In the genomic region with DNA sequence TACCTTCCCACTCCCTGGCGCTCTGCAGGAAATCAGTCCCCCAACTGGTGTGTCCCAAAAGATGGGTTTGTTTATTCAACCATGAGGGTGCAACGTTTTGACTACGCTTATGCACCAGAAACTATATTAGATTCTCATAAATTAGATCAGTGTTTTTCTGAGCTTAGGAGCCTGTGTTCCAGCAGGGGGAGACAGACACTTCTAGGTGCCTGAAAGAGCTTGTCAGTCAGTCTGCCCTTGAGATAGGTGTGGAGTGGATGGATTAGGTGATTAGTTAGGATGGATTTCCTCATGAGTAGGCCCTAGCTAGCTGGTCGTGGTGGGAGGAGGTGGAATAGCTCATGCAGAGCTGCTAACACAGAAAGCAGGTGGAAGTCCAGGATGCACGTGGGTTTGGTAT, we compare ENCODE assay signal across 9 mouse cellular contexts. TPM values are rescaled to one million over a fixed set of nuclear protein-coding genes. Genes with fewer than 3 reads are reported as not detected.
DNase-seq lines count a peak whose midpoint lies in the region; ATAC-seq lines count a peak whose summit lies in the region.
"Had no signal": no experiment of that assay in that cellular context is flagged by ENCODE, and none has a peak within 500 bp of the region (broad histone marks: within the 10 kb centered on the region; RNA-seq: fewer than 3 reads in every experiment).

No protein-coding gene starts in this region.

- no peak overlapping the region for H3K4me3 ChIP-seq in liver, embryonic 11.5 days (ENCODE audit: low read depth, low read length)
- H3K4me3 ChIP-seq: midbrain, embryonic 12.5 days had no signal

- no peaks in the 10 kb centered on the region; the same call in 1 of the 2 replicates for H3K4me1 ChIP-seq in liver, embryonic 11.5 days (replicated peaks; ENCODE audit: control insufficient read depth, insufficient read depth, low read length)
- H3K4me1 ChIP-seq: midbrain, embryonic 12.5 days had no signal

- H3K36me3 ChIP-seq in liver, embryonic 11.5 days (ENCODE audit: control insufficient read depth, insufficient read depth, low read length) = no peaks in the 10 kb centered on the region
- H3K36me3 ChIP-seq: midbrain, embryonic 12.5 days had no signal

- H3K27me3 ChIP-seq in liver, embryonic 11.5 days (replicated peaks; ENCODE audit: control insufficient read depth, insufficient read depth, low read length) = no peaks in the 10 kb centered on the region
- H3K27me3 ChIP-seq: midbrain, embryonic 12.5 days had no signal

- H3K9me3 ChIP-seq in liver, embryonic 11.5 days (ENCODE audit: control insufficient read depth, low read length) = no peaks in the 10 kb centered on the region
- H3K9me3 ChIP-seq: midbrain, embryonic 12.5 days had no signal

- H3K27ac ChIP-seq in liver, embryonic 11.5 days (ENCODE audit: low read depth, low read length) = no peak overlapping the region
- H3K27ac ChIP-seq: midbrain, embryonic 12.5 days had no signal

- H3K9ac ChIP-seq in liver, embryonic 11.5 days (ENCODE audit: low read depth, low read length) = no peak overlapping the region
- H3K9ac ChIP-seq: midbrain, embryonic 12.5 days had no signal

- DNase-seq in CD4-positive, CD25-positive, alpha-beta regulatory T cell, adult 2 months (ENCODE audit: low read depth, low spot score) = peak; percentile 57
- peak; percentile 63 for DNase-seq in liver
- no peak for DNase-seq in liver, embryonic 11.5 days (ENCODE audit: low spot score)
- peak; percentile 70 to 75 for DNase-seq in cerebellum, postnatal 10 days
- peak; percentile 56 to 63 for DNase-seq in kidney, postnatal 4 days
- peak; percentile 39 for DNase-seq in lung, postnatal 25 days (ENCODE audit: low spot score)
- no peak for DNase-seq in neural tube, embryonic 10.5 days (ENCODE audit: extremely low spot score, low spot score)

- 42% methylated on average over 5 of the region's 5 CpGs for WGBS in liver, embryonic 11.5 days

- no peak overlapping the region for H3K4me2 ChIP-seq in liver, embryonic 11.5 days
- H3K4me2 ChIP-seq: midbrain, embryonic 12.5 days had no signal

- ATAC-seq in CD4-positive, CD25-positive, alpha-beta regulatory T cell, adult 4 months = no peak
- ATAC-seq in liver, embryonic 11.5 days (replicated peaks; ENCODE audit: low FRiP score) = no peak

RNA-seq across cellular contexts. Expression of gene Epb42, which starts 4.2 kb away (rescaled TPM):
- polyA plus RNA-seq in CD4-positive, CD25-positive, alpha-beta regulatory T cell, adult 4 months (2017; shearing (Covaris generic)) = under 1 TPM; 0.35 to 0.42 TPM
- 61.3 and 70.2 TPM in 2 replicates for polyA plus RNA-seq in liver, embryonic 11.5 days (2014; fragmentation: Nextera tagmentation; extraction: Ambion mirVana)

RNA-seq across cellular contexts. Expression of gene Ccndbp1, which starts 32.9 kb away (rescaled TPM):
- 100 to 1,000 TPM; 149 to 151 TPM for polyA plus RNA-seq in CD4-positive, CD25-positive, alpha-beta regulatory T cell, adult 4 months (2017; shearing (Covaris generic))
- 42.6 and 45.0 TPM in 2 replicates for polyA plus RNA-seq in liver, embryonic 11.5 days (2014; fragmentation: Nextera tagmentation; extraction: Ambion mirVana)

RNA-seq across cellular contexts. Expression of gene Tgm5, which starts 44.5 kb away (rescaled TPM):
- not detected for polyA plus RNA-seq in CD4-positive, CD25-positive, alpha-beta regulatory T cell, adult 4 months (2017; shearing (Covaris generic))
- 0.16 and 0.38 TPM in 2 replicates for polyA plus RNA-seq in liver, embryonic 11.5 days (2014; fragmentation: Nextera tagmentation; extraction: Ambion mirVana)
- polyA plus RNA-seq: midbrain, embryonic 12.5 days had no signal

Comparison
In these comparisons a context has a peak if more than half of its experiments do, and no peak if none do; other contexts are left out.
1. DNase-seq: peak in CD4-positive, CD25-positive, alpha-beta regulatory T cell, adult 2 months (single experiment), liver (single experiment), cerebellum, postnatal 10 days (2 of 2), kidney, postnatal 4 days (2 of 2) and lung, postnatal 25 days (single experiment); none in liver, embryonic 11.5 days (single experiment) and neural tube, embryonic 10.5 days (single experiment).
2. RNA of gene Epb42, which starts 4.2 kb away (polyA plus RNA-seq): 61.3 to 70.2 TPM in liver, embryonic 11.5 days; 0.35 to 0.42 TPM in CD4-positive, CD25-positive, alpha-beta regulatory T cell, adult 4 months; every median in the first group is over 10 times any median in the second.